Mouse (Mus musculus) stomach, postnatal 0 days (tissue): ENCODE data around the gene Lrmda. TPM values are rescaled to one million over a fixed set of nuclear protein-coding genes. Genes with fewer than 3 reads are reported as not detected.

Experiments used
- ATAC-seq: fragments of 200-750 bp; cut with Nextera tagmentation; 2 replicates; pipeline ENCODE4 v1.8.0; 2017; ENCODE audit not compliant: low FRiP score, low TSS enrichment
- DNase-seq: peaks from one replicate; pipeline ENCODE4 v3.0.0-alpha.2; 2016; ENCODE audit warnings: low spot score
- H3K27ac ChIP-seq: fragments of 300-500 bp; sonication (generic); replicated peaks from 2 replicates; pipeline ENCODE4 v1.5.1; 2014; ENCODE audit warnings: mild to moderate bottlenecking, control low read depth
- H3K27me3 ChIP-seq: fragments of 300-500 bp; sonication (generic); 2 replicates; pipeline ENCODE4 v1.6.1; 2014; ENCODE audit warnings: low read length; ENCODE audit not compliant: control insufficient read depth, insufficient read depth
- H3K36me3 ChIP-seq: fragments of 300-500 bp; sonication (generic); 2 replicates; pipeline ENCODE4 v1.6.1; 2014; ENCODE audit warnings: low read length, mixed read lengths; ENCODE audit not compliant: control insufficient read depth, insufficient read depth
- H3K4me1 ChIP-seq: fragments of 300-500 bp; sonication (generic); replicated peaks from 2 replicates; pipeline ENCODE4 v1.6.1; 2014; ENCODE audit warnings: antibody characterized with exemption; ENCODE audit not compliant: control insufficient read depth, insufficient read depth
- H3K4me2 ChIP-seq: fragments of 300-500 bp; sonication (generic); replicated peaks from 2 replicates; pipeline ENCODE4 v1.6.1; 2014; ENCODE audit warnings: low read depth, mild to moderate bottlenecking, control low read depth, moderate library complexity
- H3K4me3 ChIP-seq: fragments of 300-500 bp; sonication (generic); 2 replicates; pipeline ENCODE4 v1.5.1; 2014; ENCODE audit warnings: low read depth, low read length, control low read depth
- H3K9ac ChIP-seq: fragments of 300-500 bp; sonication (generic); 2 replicates; pipeline ENCODE4 v1.6.1; 2014; ENCODE audit warnings: mild to moderate bottlenecking, low read length, control low read depth, mixed read lengths
- H3K9me3 ChIP-seq: fragments of 300-500 bp; sonication (generic); 2 replicates; pipeline ENCODE4 v1.6.1; 2016; ENCODE audit warnings: low read length; ENCODE audit not compliant: control insufficient read depth
- CTCF ChIP-seq: IDR thresholded peaks from 2 replicates; pipeline ENCODE4 v1.5.1; 2016; ENCODE audit warnings: antibody characterized with exemption, low read depth, mild to moderate bottlenecking, moderate library complexity
- EP300 ChIP-seq: optimal IDR thresholded peaks from 2 replicates; pipeline ENCODE3; 2016; ENCODE audit warnings: antibody characterized with exemption
- WGBS: fragments of 180-500 bp; shearing (Covaris S2); extraction: QIAGEN DNeasy Blood & Tissue Kit; methylation state at CpG from one replicate; pipeline ENCODE4 v1.1.7; 2014; 5-methylcytosine and 5-hydroxymethylcytosine counted together
- polyA plus RNA-seq: library from polyadenylated mRNA; unstranded; fragments of >200 nt; fragmentation: Nextera tagmentation; extraction: Ambion mirVana; gene quantifications from 2 replicates; pipeline ENCODE4 v1.2.1, GENCODE M21; 2015

Lrmda gene
- polyA plus RNA-seq, 1 experiment from 2014 or later: 0.39 TPM

- H3K4me3 ChIP-seq: no peak overlapping the region
- no peak for TF ChIP-seq EP300
- no peak for TF ChIP-seq CTCF
- no peaks in the 10 kb centered on the region for H3K4me1 ChIP-seq
- no peak overlapping the region for H3K4me2 ChIP-seq
- 63% methylated on average over 2 of the region's 2 CpGs for WGBS
- DNase-seq (no peak), ATAC-seq (no peak)
- H3K36me3 ChIP-seq: no peaks in the 10 kb centered on the region
- no peak overlapping the region for H3K9ac ChIP-seq
- H3K9me3 ChIP-seq: no peaks in the 10 kb centered on the region
- H3K27ac ChIP-seq: no peak overlapping the region
- no peaks in the 10 kb centered on the region for H3K27me3 ChIP-seq
Measured at GRCm38 (mm10) chr14:22226205-22226604, 206.7 kb downstream of the Lrmda start.

GRCm38 (mm10) chr14:22228253-22228968 is 208.9 kb downstream of the Lrmda start:
- DNase-seq (no peak), ATAC-seq (no peak)
- Histone ChIP-seq H3K27ac (no peak overlapping the region), H3K9me3 (no peaks in the 10 kb centered on the region), H3K4me3 (no peak overlapping the region), H3K27me3 (no peaks in the 10 kb centered on the region), H3K4me2 (no peak overlapping the region), H3K4me1 (no peaks in the 10 kb centered on the region), H3K36me3 (no peaks in the 10 kb centered on the region), H3K9ac (no peak overlapping the region)
- TF ChIP-seq CTCF (no peak), EP300 (no peak)
- WGBS: 55% methylated on average over 7 of the region's 7 CpGs

GRCm38 (mm10) chr14:22240315-22240714 is 220.8 kb downstream of the Lrmda start:
- Histone ChIP-seq H3K4me3 (no peak overlapping the region), H3K27ac (no peak overlapping the region), H3K36me3 (no peaks in the 10 kb centered on the region), H3K9ac (no peak overlapping the region), H3K9me3 (no peaks in the 10 kb centered on the region), H3K4me1 (no peaks in the 10 kb centered on the region), H3K27me3 (no peaks in the 10 kb centered on the region), H3K4me2 (no peak overlapping the region)
- no peak for DNase-seq
- WGBS: 84% methylated on average over 3 of the region's 3 CpGs
- ATAC-seq: no peak
- TF ChIP-seq CTCF (no peak), EP300 (no peak)

- no peaks in the 10 kb centered on the region for H3K36me3 ChIP-seq
- H3K4me1 ChIP-seq: no peaks in the 10 kb centered on the region
- no peaks in the 10 kb centered on the region for H3K27me3 ChIP-seq
- no peak overlapping the region for H3K9ac ChIP-seq
- no peak for DNase-seq
- no peak for TF ChIP-seq CTCF
- TF ChIP-seq EP300: no peak
- H3K4me3 ChIP-seq: no peak overlapping the region
- no peak overlapping the region for H3K4me2 ChIP-seq
- H3K9me3 ChIP-seq: no peaks in the 10 kb centered on the region
- no peak overlapping the region for H3K27ac ChIP-seq
- no peak for ATAC-seq
- 76% methylated on average over 12 of the region's 12 CpGs for WGBS
Measured at GRCm38 (mm10) chr14:22255458-22255857, 235.9 kb downstream of the Lrmda start.

DNA sequence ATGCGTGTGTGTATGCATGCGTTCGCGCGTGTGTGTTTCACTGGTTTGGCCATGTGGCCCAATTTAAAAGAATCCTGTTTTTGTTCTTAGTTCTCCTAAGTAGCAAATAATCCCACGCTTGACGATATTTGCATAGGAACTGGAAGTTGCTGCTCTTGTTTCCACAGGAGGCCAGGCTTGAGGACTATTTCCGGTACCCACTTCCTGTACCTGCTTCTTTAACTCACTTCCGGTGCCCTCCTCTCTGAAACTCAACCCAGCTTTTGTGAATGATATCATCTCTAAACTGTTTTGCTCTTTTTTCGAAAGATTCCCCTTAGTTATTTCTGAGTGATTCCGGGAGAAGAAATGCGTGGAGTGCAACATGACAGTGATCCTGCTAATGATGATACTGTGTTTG is 236.8 kb downstream of the Lrmda start:
- TF ChIP-seq EP300: no peak
- TF ChIP-seq CTCF: no peak
- ATAC-seq (no peak), DNase-seq (no peak)
- Histone ChIP-seq H3K36me3 (no peaks in the 10 kb centered on the region), H3K9ac (no peak overlapping the region), H3K4me3 (no peak overlapping the region), H3K4me2 (no peak overlapping the region), H3K4me1 (no peaks in the 10 kb centered on the region), H3K27me3 (no peaks in the 10 kb centered on the region), H3K9me3 (no peaks in the 10 kb centered on the region), H3K27ac (no peak overlapping the region)
- WGBS: 83% methylated on average over 12 of the region's 12 CpGs

- no peak for ATAC-seq
- H3K27me3 ChIP-seq: no peaks in the 10 kb centered on the region
- no peaks in the 10 kb centered on the region for H3K36me3 ChIP-seq
- no peaks in the 10 kb centered on the region for H3K9me3 ChIP-seq
- H3K4me2 ChIP-seq: 0 out of 2 replicates have a peak overlapping the region, but pooled peaks have one; percentile 1
- no peaks in the 10 kb centered on the region for H3K4me1 ChIP-seq
- DNase-seq: no peak
- WGBS: 38% methylated on average over 10 of the region's 10 CpGs
- no peak overlapping the region for H3K4me3 ChIP-seq
- H3K9ac ChIP-seq: no peak overlapping the region
- no peak overlapping the region for H3K27ac ChIP-seq
- no peak for TF ChIP-seq EP300
- peak; percentile 13; the same call in 1 of the 2 replicates for TF ChIP-seq CTCF
Measured at GRCm38 (mm10) chr14:22259376-22260032, 240.0 kb downstream of the Lrmda start.
